Mouse (Mus musculus) kidney, embryonic 14.5 days (tissue): ENCODE results near the gene Kcmf1. TPM values are rescaled to one million over a fixed set of nuclear protein-coding genes. Genes with fewer than 3 reads are reported as not detected.
A peak's percentile ranks its signal among the peaks of the same experiment; 100 is the strongest.
"Not testable (repeated sequence)": the region's sequence is repeated elsewhere in the genome, so short reads cannot be mapped to it uniquely, and the experiment has no call there.

Source experiments
- ATAC-seq: fragments of 200-750 bp; cut with Nextera tagmentation; 2 replicates; pipeline ENCODE4 v1.8.0; 2017; ENCODE audit warnings: moderate number of reproducible peaks, mild to moderate bottlenecking, moderate TSS enrichment, moderate library complexity; ENCODE audit not compliant: low FRiP score, low TSS enrichment
- H3K27ac ChIP-seq: fragments of 300-500 bp; sonication (generic); 2 replicates; pipeline ENCODE4 v1.5.1; 2014; ENCODE audit warnings: low read depth, mild to moderate bottlenecking, low read length, moderate library complexity, mixed read lengths
- H3K27me3 ChIP-seq: fragments of 300-500 bp; sonication (generic); 2 replicates; pipeline ENCODE4 v1.6.1; 2014; ENCODE audit warnings: mild to moderate bottlenecking, low read length; ENCODE audit not compliant: control insufficient read depth, insufficient read depth
- H3K36me3 ChIP-seq: fragments of 300-500 bp; sonication (generic); 2 replicates; pipeline ENCODE4 v1.6.1; 2014; ENCODE audit warnings: low read length, mixed read lengths; ENCODE audit not compliant: control insufficient read depth, insufficient read depth
- H3K4me1 ChIP-seq: fragments of 300-500 bp; sonication (generic); 2 replicates; pipeline ENCODE4 v1.6.1; 2014; ENCODE audit warnings: low read length, mixed read lengths; ENCODE audit not compliant: control insufficient read depth, insufficient read depth
- H3K4me2 ChIP-seq: fragments of 300-500 bp; sonication (generic); replicated peaks from 2 replicates; pipeline ENCODE4 v1.6.1; 2014; ENCODE audit warnings: low read depth, mild to moderate bottlenecking, low read length
- H3K4me3 ChIP-seq: fragments of 300-500 bp; sonication (generic); 2 replicates; pipeline ENCODE4 v1.5.1; 2014; ENCODE audit warnings: mild to moderate bottlenecking, low read length
- H3K9ac ChIP-seq: fragments of 300-500 bp; sonication (generic); 2 replicates; pipeline ENCODE4 v1.6.1; 2014; ENCODE audit warnings: low read depth, mild to moderate bottlenecking, low read length, moderate library complexity
- H3K9me3 ChIP-seq: fragments of 300-500 bp; sonication (generic); 2 replicates; pipeline ENCODE4 v1.6.1; 2016; ENCODE audit warnings: low read length; ENCODE audit not compliant: control insufficient read depth
- WGBS: fragments of 180-500 bp; shearing (Covaris S2); extraction: QIAGEN DNeasy Blood & Tissue Kit; methylation state at CpG from one replicate; pipeline ENCODE4 v1.1.7; 2014; 5-methylcytosine and 5-hydroxymethylcytosine counted together
- polyA plus RNA-seq: library from polyadenylated mRNA; unstranded; fragments of >200 nt; fragmentation: Nextera tagmentation; extraction: Ambion mirVana; gene quantifications from 2 replicates; pipeline ENCODE4 v1.2.1, GENCODE M21; 2014

The Kcmf1 gene
- polyA plus RNA-seq, 1 experiment from 2014 or later = 47.9 TPM

GRCm38 (mm10) chr6:72837756-72838155 lies 62.0 kb downstream of the Kcmf1 start:
- no peak overlapping the region for H3K9ac ChIP-seq

DNA sequence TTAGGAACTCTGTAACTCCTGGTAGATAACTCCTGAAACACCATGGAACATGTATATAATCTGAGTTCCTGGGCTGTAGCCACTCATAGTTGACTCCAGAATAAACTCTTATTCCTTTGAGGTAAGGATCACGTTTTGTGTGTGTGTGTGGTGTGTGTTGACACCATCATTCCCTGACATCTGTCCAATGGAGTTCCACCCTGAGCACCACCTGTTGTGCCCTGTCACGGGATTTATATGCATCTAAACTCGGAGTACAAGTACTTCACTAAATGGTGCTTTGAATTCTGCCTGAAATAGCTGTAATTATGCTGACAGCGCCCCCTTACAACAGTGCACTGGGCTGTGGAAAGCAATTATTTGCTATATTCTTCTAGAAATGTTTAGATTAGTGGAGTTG lies 65.3 kb downstream of the Kcmf1 start:
- no peaks in the 10 kb centered on the region for H3K27me3 ChIP-seq

More at GRCm38 (mm10) chr6:72837756-72838155, 62.0 kb downstream of the Kcmf1 start:
- Histone ChIP-seq H3K9me3 (no peaks in the 10 kb centered on the region), H3K4me1 (no peaks in the 10 kb centered on the region), H3K27me3 (no peaks in the 10 kb centered on the region), H3K4me3 (no peak overlapping the region), H3K36me3 (peaks cover 23% of the 10 kb centered on the region), H3K4me2 (no peak overlapping the region), H3K27ac (no peak overlapping the region)
- no peak for ATAC-seq
- WGBS = 90% methylated on average over 4 of the region's 4 CpGs

DNA sequence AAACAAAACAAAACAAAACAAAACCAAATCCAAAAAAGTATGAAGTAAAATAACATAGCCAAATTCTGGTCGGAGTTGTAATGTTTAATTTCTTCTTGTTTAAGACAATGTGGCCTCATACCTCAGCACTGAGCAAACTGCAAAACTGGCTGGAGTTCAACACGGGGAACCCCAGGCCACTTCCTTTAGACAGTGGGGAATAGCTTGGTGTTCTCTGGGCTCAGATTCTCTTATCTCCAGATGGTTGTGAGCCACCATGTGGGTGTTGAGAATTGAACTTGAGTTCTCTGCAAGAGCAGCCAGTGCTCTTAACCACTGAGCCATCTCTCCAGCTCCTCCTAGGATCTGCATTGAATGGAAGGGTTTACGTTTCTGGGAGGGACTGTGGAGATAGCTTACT lies 67.9 kb downstream of the Kcmf1 start:
- no peak for ATAC-seq
- Histone ChIP-seq H3K9ac (no peak overlapping the region), H3K27me3 (no peaks in the 10 kb centered on the region), H3K4me1 (no peaks in the 10 kb centered on the region), H3K36me3 (no peaks in the 10 kb centered on the region), H3K4me2 (no peak overlapping the region), H3K27ac (no peak overlapping the region), H3K4me3 (no peak overlapping the region), H3K9me3 (no peaks in the 10 kb centered on the region)
- WGBS = 67% methylated on average over 3 of the region's 3 CpGs

More for the DNA sequence above, 65.3 kb downstream of the Kcmf1 start:
- Histone ChIP-seq H3K27ac (no peak overlapping the region), H3K4me1 (no peaks in the 10 kb centered on the region), H3K36me3 (peaks cover 2% of the 10 kb centered on the region; the same call in 1 of the 2 replicates), H3K4me2 (no peak overlapping the region), H3K9ac (no peak overlapping the region), H3K9me3 (no peaks in the 10 kb centered on the region), H3K4me3 (no peak overlapping the region)
- ATAC-seq = no peak
- 65% methylated on average over 4 of the region's 4 CpGs for WGBS

GRCm38 (mm10) chr6:72831276-72831675 lies 68.5 kb downstream of the Kcmf1 start:
- H3K4me3 ChIP-seq = no peak overlapping the region

DNA sequence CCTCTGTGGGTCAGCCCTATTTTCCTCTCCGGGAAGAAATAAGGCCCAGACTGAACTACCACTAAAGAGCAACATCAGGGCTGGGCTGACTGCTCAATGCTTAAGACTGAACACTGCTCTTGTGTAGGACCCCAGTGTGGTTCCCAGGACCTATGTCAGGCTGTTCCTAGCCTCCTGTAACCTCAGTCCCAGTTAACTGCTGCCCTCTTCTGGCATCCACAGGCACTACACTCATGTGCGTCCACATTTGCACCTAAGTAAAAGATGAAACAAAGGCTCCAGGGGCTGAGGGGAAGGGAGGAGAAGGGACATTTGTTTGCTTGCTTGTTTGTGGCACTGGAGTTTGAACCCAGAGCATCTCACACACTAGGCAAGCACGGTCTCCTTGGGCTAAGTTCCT lies 70.9 kb downstream of the Kcmf1 start:
- no peak for ATAC-seq
- no peaks in the 10 kb centered on the region for H3K36me3 ChIP-seq
- H3K4me3 ChIP-seq = no peak overlapping the region
- no peak overlapping the region for H3K4me2 ChIP-seq
- 77% methylated on average over 3 of the region's 3 CpGs for whole genome bisulfite sequencing
- no peaks in the 10 kb centered on the region; the same call in 1 of the 2 replicates for H3K27me3 ChIP-seq
- no peak overlapping the region for H3K27ac ChIP-seq
- H3K9me3 ChIP-seq = no peaks in the 10 kb centered on the region
- peaks cover 3% of the 10 kb centered on the region; the same call in 1 of the 2 replicates for H3K4me1 ChIP-seq
- no peak overlapping the region for H3K9ac ChIP-seq

More at GRCm38 (mm10) chr6:72831276-72831675, 68.5 kb downstream of the Kcmf1 start:
- Histone ChIP-seq H3K36me3 (no peaks in the 10 kb centered on the region), H3K9me3 (no peaks in the 10 kb centered on the region), H3K9ac (no peak overlapping the region), H3K4me2 (no peak overlapping the region), H3K27ac (no peak overlapping the region), H3K27me3 (no peaks in the 10 kb centered on the region; the same call in 1 of the 2 replicates), H3K4me1 (no peaks in the 10 kb centered on the region)
- 24% methylated on average over 3 of the region's 3 CpGs for WGBS
- peak; percentile 50; the same call in 1 of the 2 replicates for ATAC-seq

DNA sequence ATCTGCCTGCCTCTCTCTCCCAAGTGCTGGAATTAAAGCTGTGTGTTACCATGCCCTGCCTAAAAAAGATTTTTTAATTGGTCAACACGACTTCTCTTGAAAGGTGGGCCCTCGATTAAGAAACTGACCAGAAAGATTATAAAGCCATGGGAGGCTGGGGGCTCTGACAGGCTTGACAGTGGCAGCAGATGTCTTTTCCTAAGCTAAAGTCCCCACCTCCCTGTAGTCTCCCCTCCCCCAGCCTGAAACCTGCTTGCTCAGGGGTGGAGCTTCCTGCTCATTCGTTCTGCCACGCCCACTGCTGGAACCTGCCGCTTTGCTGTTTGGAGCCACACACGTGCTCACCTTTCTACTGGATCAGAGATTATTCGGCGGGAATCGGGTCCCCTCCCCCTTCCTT lies 71.7 kb downstream of the Kcmf1 start:
- 2% methylated on average over 7 of the region's 9 CpGs for WGBS
- not testable (repeated sequence) for H3K4me2 ChIP-seq, H3K27ac ChIP-seq

DNA sequence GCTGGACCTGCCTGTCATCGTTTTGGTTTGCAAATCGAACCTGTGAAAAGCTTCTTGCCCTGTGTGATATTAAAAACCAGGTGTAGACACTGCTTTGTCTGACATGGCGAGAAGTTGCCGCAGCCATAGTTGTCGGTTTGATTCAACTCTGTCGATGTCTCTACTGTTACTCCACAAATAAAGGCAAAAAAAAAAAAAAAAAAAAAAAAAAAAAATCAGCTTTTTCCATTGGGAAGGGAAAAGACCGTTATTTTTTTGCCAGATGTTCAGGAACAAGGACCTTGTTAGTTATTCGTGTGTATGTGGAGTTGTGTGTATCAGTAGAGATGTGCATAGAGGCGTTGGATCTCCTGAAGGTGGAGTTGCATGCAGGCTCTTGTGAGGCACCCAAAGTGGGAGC lies 74.0 kb downstream of the Kcmf1 start:
- Histone ChIP-seq H3K4me3 (no peak overlapping the region), H3K27ac (no peak overlapping the region)
- 56% methylated on average over 9 of the region's 9 CpGs for WGBS

More for the DNA sequence above, 71.7 kb downstream of the Kcmf1 start:
- H3K9ac ChIP-seq, H3K9me3 ChIP-seq, H3K36me3 ChIP-seq, H3K27me3 ChIP-seq, H3K4me3 ChIP-seq, H3K4me1 ChIP-seq, ATAC-seq: not testable (repeated sequence)

DNA sequence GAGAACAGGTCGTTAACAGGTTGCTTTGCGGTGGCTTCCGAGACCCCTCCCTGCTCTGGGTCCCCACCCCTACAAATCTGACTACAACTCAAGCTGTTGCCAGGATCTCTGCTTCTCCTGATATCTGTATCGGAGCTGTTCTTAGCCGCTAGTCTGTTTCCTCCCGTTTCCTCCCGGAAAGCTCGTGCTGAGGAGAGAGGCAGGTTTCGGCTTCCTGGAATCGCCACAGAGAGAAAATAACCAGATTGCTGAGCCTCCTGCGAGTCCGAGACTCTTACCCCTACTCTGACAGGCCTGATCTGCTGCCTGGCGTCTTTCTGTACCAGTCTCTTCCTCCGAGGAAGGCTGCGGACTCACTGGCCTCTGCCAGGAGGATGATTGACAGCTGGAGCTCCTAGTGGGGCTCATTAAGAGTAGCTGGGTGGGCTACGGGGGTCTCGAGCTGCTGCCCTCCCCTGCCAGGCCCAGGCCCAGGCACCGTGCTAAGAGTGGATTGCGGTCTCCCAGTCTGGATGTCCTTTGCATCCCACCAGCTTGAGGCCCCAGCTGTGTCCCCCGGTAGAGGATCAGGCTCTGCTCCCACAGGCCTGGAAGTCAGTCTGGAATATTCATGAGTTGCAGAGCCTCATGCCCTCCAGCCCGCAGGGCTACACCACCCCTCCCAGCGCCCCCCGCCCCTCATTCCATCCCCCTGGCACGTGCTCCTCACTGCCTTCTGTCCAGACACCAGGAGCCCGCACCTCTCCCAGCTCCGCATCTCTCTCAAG lies 74.6 kb downstream of the Kcmf1 start:
- peak overlapping the region; percentile 20 for H3K4me3 ChIP-seq
- H3K27ac ChIP-seq = no peak overlapping the region
- no peaks in the 10 kb centered on the region for H3K9me3 ChIP-seq
- 5% methylated on average over 26 of the region's 26 CpGs for WGBS
- H3K27me3 ChIP-seq = no peaks in the 10 kb centered on the region; the same call in 1 of the 2 replicates
- H3K36me3 ChIP-seq = no peaks in the 10 kb centered on the region
- 0 out of 2 replicates have a peak overlapping the region, but pooled peaks have one; percentile 44 for H3K9ac ChIP-seq
- H3K4me2 ChIP-seq = peak overlapping the region; percentile 49
- ATAC-seq = peak; percentile 22; the same call in 1 of the 2 replicates
- H3K4me1 ChIP-seq = peaks cover 3% of the 10 kb centered on the region; the same call in 1 of the 2 replicates

More for the DNA sequence above, 74.0 kb downstream of the Kcmf1 start:
- Histone ChIP-seq H3K36me3 (no peaks in the 10 kb centered on the region), H3K4me1 (peaks cover 3% of the 10 kb centered on the region; the same call in 1 of the 2 replicates), H3K4me2 (no peak overlapping the region), H3K27me3 (no peaks in the 10 kb centered on the region; the same call in 1 of the 2 replicates), H3K9me3 (no peaks in the 10 kb centered on the region), H3K9ac (no peak overlapping the region)
- no peak for ATAC-seq

DNA sequence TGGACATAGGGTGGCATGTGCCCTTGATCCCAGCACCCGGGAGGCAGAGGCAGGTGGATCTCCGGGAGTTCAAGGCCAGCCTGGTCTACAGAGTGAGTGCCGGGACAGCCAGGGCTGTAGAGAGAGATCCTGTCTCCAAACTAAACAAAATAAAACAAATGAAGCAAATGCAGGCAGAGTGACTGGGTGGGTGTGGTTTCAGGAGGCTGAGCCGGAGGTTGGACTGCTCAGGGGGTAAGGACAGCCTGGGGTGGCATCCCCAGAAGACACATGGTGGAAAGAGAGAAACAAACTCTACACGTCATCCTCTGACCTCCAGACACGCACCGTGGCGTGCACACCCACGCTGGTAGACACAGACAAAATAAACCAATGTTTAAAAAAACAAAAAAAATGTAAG lies 86.3 kb downstream of the Kcmf1 start:
- ATAC-seq = no peak
- 54% methylated on average over 9 of the region's 9 CpGs for WGBS
- H3K4me2 ChIP-seq = peak overlapping the region; percentile 8; the same call in 1 of the 2 replicates
- no peaks in the 10 kb centered on the region for H3K27me3 ChIP-seq
- H3K4me1 ChIP-seq = no peaks in the 10 kb centered on the region
- no peak overlapping the region for H3K9ac ChIP-seq
- H3K36me3 ChIP-seq = no peaks in the 10 kb centered on the region
- H3K27ac ChIP-seq = no peak overlapping the region
- H3K4me3 ChIP-seq = no peak overlapping the region
- no peaks in the 10 kb centered on the region for H3K9me3 ChIP-seq
